Mouse (Mus musculus) layer of hippocampus, postnatal 36 days (tissue): ENCODE measurements around the gene Ccdc88a. TPM values are rescaled to one million over a fixed set of nuclear protein-coding genes. Genes with fewer than 3 reads are reported as not detected.

Experiments used
- DNase-seq, 2 experiments: peaks; one replicate each; pipeline ENCODE4 v3.0.0; 2022
- total RNA-seq, 2 experiments: library from RNA; stranded (reverse); gene quantifications; 2 replicates each; pipeline ENCODE4 v1.2.3; 2021

Gene Ccdc88a
- total RNA-seq, 2 experiments from 2014 or later, result 62.9 to 73.6 TPM

DNA sequence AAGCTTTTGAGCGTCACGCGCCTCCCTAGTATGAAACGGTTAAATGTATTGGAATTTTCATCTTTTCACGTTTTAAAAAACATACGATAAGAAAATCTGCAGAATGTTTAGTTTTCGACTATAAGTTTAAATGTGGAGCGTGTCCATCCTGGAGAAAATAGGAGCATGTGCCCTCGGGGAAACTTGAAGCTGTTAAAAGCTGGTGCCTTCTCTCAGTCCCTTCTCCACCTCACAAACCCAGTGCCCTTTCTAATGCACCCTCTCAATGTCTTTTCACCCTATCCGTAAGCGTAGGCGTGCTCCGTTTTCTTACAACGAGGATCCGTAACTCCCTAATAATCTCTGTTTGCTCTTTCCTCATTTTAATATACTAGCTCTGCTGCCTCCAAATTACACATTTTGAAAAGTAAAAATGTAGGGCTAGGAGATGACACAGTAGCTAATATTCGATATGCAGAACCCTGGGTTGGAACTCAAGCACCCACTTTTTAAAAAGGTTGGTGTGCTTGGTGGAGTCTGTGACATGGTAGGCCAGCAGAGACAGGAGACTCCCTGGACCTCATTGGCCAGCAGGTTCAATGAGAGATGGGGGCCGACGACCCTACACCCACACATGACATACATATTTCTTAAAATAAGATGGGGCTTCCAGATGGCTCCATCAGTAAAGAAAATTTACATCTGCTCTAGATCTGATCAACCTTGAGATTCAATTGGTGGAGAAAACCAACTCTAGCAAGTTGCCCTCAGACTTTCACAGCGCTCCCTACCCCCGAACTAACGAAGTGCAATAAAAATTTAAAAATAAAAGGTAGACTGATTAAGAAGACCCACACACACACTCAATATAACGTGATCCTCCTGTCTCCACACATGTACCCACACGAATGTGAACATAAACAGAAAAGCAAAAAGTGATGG, 175.3 kb downstream of the Ccdc88a start:
- no peak for DNase-seq

DNA sequence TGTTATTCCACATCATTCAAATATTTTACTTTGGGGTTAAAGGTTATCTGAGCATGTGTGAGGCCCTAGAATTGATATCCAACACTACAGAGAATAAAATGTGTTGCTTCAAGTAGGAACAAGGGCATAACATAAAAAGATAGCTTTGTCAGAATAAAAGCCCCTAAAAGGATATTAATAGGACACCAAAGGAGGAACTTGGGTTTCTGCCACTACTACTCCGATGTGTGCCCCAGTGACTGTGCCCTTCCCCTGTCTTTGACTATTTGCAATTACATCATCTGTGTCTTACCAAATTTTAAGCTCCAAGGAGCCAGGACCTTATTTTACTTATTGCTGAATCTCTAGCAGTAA, 175.9 kb downstream of the Ccdc88a start:
- DNase-seq, result no peak

Other genes starting within 250 kb of the Ccdc88a start
- 10 to 100 TPM; 19.6 to 27.2 TPM for gene Pnpt1, start 242.9 kb upstream of the Ccdc88a start, total RNA-seq
- gene Ppp4r3b, start 200.8 kb upstream of the Ccdc88a start, total RNA-seq, result 10 to 100 TPM; 52.5 to 57.7 TPM
- 100 to 1,000 TPM; 121 to 128 TPM for gene Cfap36, start 126.2 kb upstream of the Ccdc88a start, total RNA-seq
- gene Prorsd1, start 141.4 kb downstream of the Ccdc88a start, total RNA-seq, result 1 to 10 TPM; 3.7 to 5.1 TPM
- gene Mtif2, start 152.8 kb downstream of the Ccdc88a start, total RNA-seq, result 10 to 100 TPM; 32.2 to 34.8 TPM
- under 1 TPM; 0.22 to 0.43 TPM for gene Clhc1, start 174.3 kb downstream of the Ccdc88a start, total RNA-seq
- gene Rps27a, start 174.5 kb downstream of the Ccdc88a start, total RNA-seq, result 100 to 1,000 TPM; 464 to 469 TPM